Mouse (Mus musculus) testis, adult 2 months (tissue): ENCODE measurements around the gene Shpk.

ENCODE experiments used
- CTCF ChIP-seq: fragments of 200-500 bp; IDR thresholded peaks from 2 replicates; pipeline ENCODE4 v1.5.1; 2012; ENCODE audit warnings: low read depth, mild to moderate bottlenecking, inconsistent platforms, low read length, moderate library complexity; ENCODE audit not compliant: control insufficient read depth, insufficient read depth, insufficient replicate concordance
- POLR2A ChIP-seq: fragments of 200-500 bp; IDR thresholded peaks from 2 replicates; pipeline ENCODE4 v1.6.1; 2012; ENCODE audit warnings: low read depth, mild to moderate bottlenecking, inconsistent platforms, low read length, moderate library complexity; ENCODE audit not compliant: control insufficient read depth

- TF ChIP-seq CTCF (no peak), POLR2A (no peak)
Observed at GRCm38 (mm10) chr11:73187231-73187630, 12.0 kb upstream of the Shpk start.
